Mouse (Mus musculus) heart, postnatal 0 days (tissue): ENCODE data around the gene Ndufs1.

Source experiments
- CTCF ChIP-seq: IDR thresholded peaks from 2 replicates; pipeline ENCODE4 v1.5.1; 2016; ENCODE audit warnings: antibody characterized with exemption, control low read depth, low read depth
- EP300 ChIP-seq: IDR thresholded peaks from 2 replicates; pipeline ENCODE4 v1.6.1; 2016; ENCODE audit warnings: antibody characterized with exemption, low read depth

GRCm38 (mm10) chr1:63195848-63196512 lies 19.3 kb upstream of the Ndufs1 start:
- TF ChIP-seq CTCF, result no peak
- no peak for TF ChIP-seq EP300
